Mouse (Mus musculus): ENCODE data around the gene Rpl18a. TPM values are rescaled to one million over a fixed set of nuclear protein-coding genes. Genes with fewer than 3 reads are reported as not detected.
A peak's percentile ranks its signal among the peaks of the same experiment; 100 is the strongest.

Rpl18a gene
- polyA plus RNA-seq, 1 experiment from 2014 or later, result 2,364 TPM

GRCm38 (mm10) chr8:70892022-70892895 lies 5.0 kb downstream of the Rpl18a start, which contains the start of gene Slc5a5:
Gene Slc5a5 (minus strand): TSS chr8:70892757.
- ATAC-seq (ENCODE audit: low FRiP score, low read depth), result no peak
- H3K4me1 ChIP-seq, result peaks cover 26% of the 10 kb centered on the region
- H3K9ac ChIP-seq, result peak within 1 kb of the TSS; percentile 51
- no peaks in the 10 kb centered on the region for H3K9me3 ChIP-seq
- peaks cover 26% of the 10 kb centered on the region for H3K36me3 ChIP-seq
- H3K27ac ChIP-seq, result no peak within 1 kb of the TSS
- H3K4me2 ChIP-seq (replicated peaks), result peak within 1 kb of the TSS; percentile 53
- 3% methylated on average over 80 of the region's 80 CpGs for WGBS
- peak within 1 kb of the TSS; percentile 28 for H3K4me3 ChIP-seq
- peaks cover 66% of the 10 kb centered on the region for H3K27me3 ChIP-seq (replicated peaks)

- no peak overlapping the region for H3K9ac ChIP-seq
- H3K9me3 ChIP-seq, result no peaks in the 10 kb centered on the region
- H3K4me1 ChIP-seq, result peaks cover 24% of the 10 kb centered on the region
- H3K27ac ChIP-seq, result no peak overlapping the region
- peaks cover 68% of the 10 kb centered on the region for H3K27me3 ChIP-seq (replicated peaks)
- ATAC-seq (ENCODE audit: low FRiP score, low read depth), result no peak
- no peak overlapping the region for H3K4me2 ChIP-seq (replicated peaks)
- H3K36me3 ChIP-seq, result peaks cover 26% of the 10 kb centered on the region
- 4% methylated on average over 21 of the region's 21 CpGs for WGBS
- H3K4me3 ChIP-seq, result no peak overlapping the region
Observed at GRCm38 (mm10) chr8:70891356-70891755, 5.9 kb downstream of the Rpl18a start.

GRCm38 (mm10) chr8:70890656-70891055 lies 6.6 kb downstream of the Rpl18a start:
- H3K9me3 ChIP-seq, result no peaks in the 10 kb centered on the region
- 91% methylated on average over 5 of the region's 5 CpGs for WGBS
- no peak overlapping the region for H3K4me2 ChIP-seq (replicated peaks)
- H3K4me1 ChIP-seq, result peaks cover 17% of the 10 kb centered on the region
- H3K27ac ChIP-seq, result no peak overlapping the region
- H3K9ac ChIP-seq, result no peak overlapping the region
- no peak for ATAC-seq (ENCODE audit: low FRiP score, low read depth)
- H3K27me3 ChIP-seq (replicated peaks), result peaks cover 74% of the 10 kb centered on the region
- no peak overlapping the region for H3K4me3 ChIP-seq
- H3K36me3 ChIP-seq, result peaks cover 23% of the 10 kb centered on the region

GRCm38 (mm10) chr8:70887669-70888068 lies 9.5 kb downstream of the Rpl18a start:
- H3K9ac ChIP-seq, result peak overlapping the region; percentile 35; the same call in 1 of the 2 replicates
- peaks cover 15% of the 10 kb centered on the region for H3K4me1 ChIP-seq
- WGBS, result 5% methylated on average over 18 of the region's 18 CpGs
- no peak overlapping the region for H3K27ac ChIP-seq
- H3K9me3 ChIP-seq, result no peaks in the 10 kb centered on the region
- peak overlapping the region; percentile 49 for H3K4me2 ChIP-seq (replicated peaks)
- peak overlapping the region; percentile 22; the same call in 1 of the 2 replicates for H3K4me3 ChIP-seq
- peaks cover 54% of the 10 kb centered on the region for H3K27me3 ChIP-seq (replicated peaks)
- H3K36me3 ChIP-seq, result 0 out of 2 replicates have a peak, but pooled peaks cover 2% of the 10 kb centered on the region
- peak; percentile 64 for ATAC-seq (ENCODE audit: low FRiP score, low read depth)

- Histone ChIP-seq H3K27me3 (replicated peaks) (peaks cover 34% of the 10 kb centered on the region), H3K4me2 (replicated peaks) (no peak overlapping the region), H3K4me3 (no peak overlapping the region), H3K27ac (no peak overlapping the region), H3K9me3 (no peaks in the 10 kb centered on the region), H3K4me1 (peaks cover 6% of the 10 kb centered on the region; the same call in 1 of the 2 replicates), H3K36me3 (no peaks in the 10 kb centered on the region), H3K9ac (no peak overlapping the region)
- ATAC-seq (ENCODE audit: low FRiP score, low read depth), result no peak
- WGBS, result 14% methylated on average over 12 of the region's 12 CpGs
Observed at GRCm38 (mm10) chr8:70885612-70886011, 11.6 kb downstream of the Rpl18a start.

GRCm38 (mm10) chr8:70884683-70885082 lies 12.5 kb downstream of the Rpl18a start:
- Histone ChIP-seq H3K4me2 (replicated peaks) (no peak overlapping the region), H3K36me3 (no peaks in the 10 kb centered on the region), H3K27ac (no peak overlapping the region), H3K27me3 (replicated peaks) (peaks cover 32% of the 10 kb centered on the region), H3K4me3 (no peak overlapping the region), H3K9me3 (no peaks in the 10 kb centered on the region), H3K9ac (no peak overlapping the region), H3K4me1 (peaks cover 12% of the 10 kb centered on the region; the same call in 1 of the 2 replicates)
- WGBS, result 90% methylated on average over 10 of the region's 10 CpGs
- ATAC-seq (ENCODE audit: low FRiP score, low read depth), result no peak

GRCm38 (mm10) chr8:70884186-70884585 lies 13.0 kb downstream of the Rpl18a start:
- Histone ChIP-seq H3K4me3 (no peak overlapping the region), H3K4me2 (replicated peaks) (no peak overlapping the region), H3K36me3 (no peaks in the 10 kb centered on the region), H3K9me3 (no peaks in the 10 kb centered on the region), H3K27ac (no peak overlapping the region), H3K9ac (no peak overlapping the region), H3K27me3 (replicated peaks) (peaks cover 27% of the 10 kb centered on the region), H3K4me1 (peaks cover 13% of the 10 kb centered on the region; the same call in 1 of the 2 replicates)
- WGBS, result 79% methylated on average over 4 of the region's 4 CpGs
- no peak for ATAC-seq (ENCODE audit: low FRiP score, low read depth)

- ATAC-seq (ENCODE audit: low FRiP score, low read depth), result no peak
- Histone ChIP-seq H3K4me3 (no peak overlapping the region), H3K9ac (no peak overlapping the region), H3K27me3 (replicated peaks) (peaks cover 7% of the 10 kb centered on the region; the same call in 1 of the 2 replicates), H3K27ac (no peak overlapping the region), H3K9me3 (no peaks in the 10 kb centered on the region), H3K36me3 (no peaks in the 10 kb centered on the region), H3K4me1 (peaks cover 7% of the 10 kb centered on the region; the same call in 1 of the 2 replicates), H3K4me2 (replicated peaks) (no peak overlapping the region)
- WGBS, result 32% methylated on average over 11 of the region's 11 CpGs
Observed at GRCm38 (mm10) chr8:70880546-70880945, 16.7 kb downstream of the Rpl18a start.

- Histone ChIP-seq H3K4me3 (no peak overlapping the region), H3K4me2 (replicated peaks) (no peak overlapping the region), H3K27ac (no peak overlapping the region), H3K9ac (0 out of 2 replicates have a peak overlapping the region, but pooled peaks have one; percentile 21), H3K9me3 (no peaks in the 10 kb centered on the region), H3K27me3 (replicated peaks) (peaks cover 7% of the 10 kb centered on the region; the same call in 1 of the 2 replicates), H3K36me3 (no peaks in the 10 kb centered on the region), H3K4me1 (peaks cover 7% of the 10 kb centered on the region; the same call in 1 of the 2 replicates)
- ATAC-seq (ENCODE audit: low FRiP score, low read depth), result no peak
- 11% methylated on average over 4 of the region's 4 CpGs for WGBS
Observed at GRCm38 (mm10) chr8:70880126-70880525, 17.1 kb downstream of the Rpl18a start.

- no peak overlapping the region for H3K4me3 ChIP-seq
- no peaks in the 10 kb centered on the region for H3K9me3 ChIP-seq
- H3K4me2 ChIP-seq (replicated peaks), result no peak overlapping the region
- 52% methylated on average over 4 of the region's 4 CpGs for WGBS
- no peak overlapping the region for H3K9ac ChIP-seq
- 0 out of 2 replicates have a peak, but pooled peaks cover 7% of the 10 kb centered on the region for H3K27me3 ChIP-seq (replicated peaks)
- no peak overlapping the region for H3K27ac ChIP-seq
- H3K4me1 ChIP-seq, result peaks cover 7% of the 10 kb centered on the region; the same call in 1 of the 2 replicates
- ATAC-seq (ENCODE audit: low FRiP score, low read depth), result no peak
- no peaks in the 10 kb centered on the region for H3K36me3 ChIP-seq
Observed at GRCm38 (mm10) chr8:70879500-70879899, 17.7 kb downstream of the Rpl18a start.

GRCm38 (mm10) chr8:70878178-70878577 lies 19.0 kb downstream of the Rpl18a start:
- H3K36me3 ChIP-seq, result no peaks in the 10 kb centered on the region
- no peak overlapping the region for H3K4me2 ChIP-seq (replicated peaks)
- H3K4me3 ChIP-seq, result no peak overlapping the region
- no peaks in the 10 kb centered on the region for H3K9me3 ChIP-seq
- no peak overlapping the region for H3K27ac ChIP-seq
- H3K9ac ChIP-seq, result no peak overlapping the region
- no peak for ATAC-seq (ENCODE audit: low FRiP score, low read depth)
- H3K27me3 ChIP-seq (replicated peaks), result 0 out of 2 replicates have a peak, but pooled peaks cover 7% of the 10 kb centered on the region
- WGBS, result 69% methylated on average over 2 of the region's 2 CpGs
- H3K4me1 ChIP-seq, result peaks cover 7% of the 10 kb centered on the region; the same call in 1 of the 2 replicates

- Histone ChIP-seq H3K9me3 (no peaks in the 10 kb centered on the region), H3K27ac (no peak overlapping the region), H3K4me1 (peaks cover 20% of the 10 kb centered on the region; the same call in 1 of the 2 replicates), H3K4me2 (replicated peaks) (no peak overlapping the region), H3K4me3 (no peak overlapping the region), H3K9ac (no peak overlapping the region), H3K36me3 (no peaks in the 10 kb centered on the region), H3K27me3 (replicated peaks) (0 out of 2 replicates have a peak, but pooled peaks cover 7% of the 10 kb centered on the region)
- WGBS, result 76% methylated on average over 4 of the region's 4 CpGs
- ATAC-seq (ENCODE audit: low FRiP score, low read depth), result no peak
Observed at GRCm38 (mm10) chr8:70876382-70876781, 20.8 kb downstream of the Rpl18a start.
